In genomic region chr17:30996296-30996695, GRCm38 (mm10) we compare ENCODE assay signal across 23 mouse cellular contexts. TPM values are rescaled to one million over a fixed set of nuclear protein-coding genes. Genes with fewer than 3 reads are reported as not detected.
"Had no signal": no experiment of that assay in that cellular context is flagged by ENCODE, and none has a peak within 500 bp of the region (broad histone marks: within the 10 kb centered on the region; RNA-seq: fewer than 3 reads in every experiment).

No protein-coding gene starts in this region.

- H3K4me3 ChIP-seq: kidney, embryonic 15.5 days; left cerebral cortex, adult 2 months; limb, embryonic 13.5 days; liver, embryonic 13.5 days; megakaryocyte, embryonic 14.5 days; midbrain, embryonic 10.5 days; midbrain, embryonic 13.5 days; stomach, embryonic 15.5 days had no signal

- H3K27me3 ChIP-seq: limb, embryonic 13.5 days; liver, embryonic 13.5 days; midbrain, embryonic 13.5 days; stomach, embryonic 15.5 days had no signal

- H3K4me1 ChIP-seq: liver, embryonic 13.5 days; megakaryocyte, embryonic 14.5 days; stomach, embryonic 15.5 days had no signal

- H3K36me3 ChIP-seq: kidney, embryonic 15.5 days; limb, embryonic 13.5 days; liver, embryonic 13.5 days; midbrain, embryonic 10.5 days; midbrain, embryonic 13.5 days; stomach, embryonic 15.5 days had no signal

- ATAC-seq: midbrain, embryonic 13.5 days had no signal

- H3K27ac ChIP-seq: kidney, embryonic 15.5 days; left cerebral cortex, adult 2 months; limb, embryonic 13.5 days; liver, embryonic 13.5 days; macrophage; midbrain, embryonic 10.5 days; midbrain, embryonic 13.5 days; stomach, embryonic 15.5 days had no signal

- DNase-seq: kidney, adult 11 months; kidney, adult 8-10 months; kidney, postnatal 10 days; kidney, postnatal 36 days; layer of hippocampus, postnatal 36 days; left cerebral cortex, postnatal 4 days; liver, embryonic 13.5 days; lung, adult 2 months; right cerebral cortex, adult 18-20 months; right cerebral cortex, postnatal 14 days; right cerebral cortex, postnatal 4 days had no signal

RNA-seq across cellular contexts. Expression of gene Umodl1, which starts 41.9 kb away (rescaled TPM):
- total RNA-seq: liver, adult 2 months had no signal
- polyA plus RNA-seq: intestine, embryonic 14.5 days; limb, embryonic 13.5 days; liver, adult 2 months; macrophage; neural tube, embryonic 11.5 days; neural tube, embryonic 14.5 days; stomach, embryonic 15.5 days had no signal
